Mouse (Mus musculus): Measurements from ENCODE around the gene Tnfsf4.

The Tnfsf4 gene

DNA sequence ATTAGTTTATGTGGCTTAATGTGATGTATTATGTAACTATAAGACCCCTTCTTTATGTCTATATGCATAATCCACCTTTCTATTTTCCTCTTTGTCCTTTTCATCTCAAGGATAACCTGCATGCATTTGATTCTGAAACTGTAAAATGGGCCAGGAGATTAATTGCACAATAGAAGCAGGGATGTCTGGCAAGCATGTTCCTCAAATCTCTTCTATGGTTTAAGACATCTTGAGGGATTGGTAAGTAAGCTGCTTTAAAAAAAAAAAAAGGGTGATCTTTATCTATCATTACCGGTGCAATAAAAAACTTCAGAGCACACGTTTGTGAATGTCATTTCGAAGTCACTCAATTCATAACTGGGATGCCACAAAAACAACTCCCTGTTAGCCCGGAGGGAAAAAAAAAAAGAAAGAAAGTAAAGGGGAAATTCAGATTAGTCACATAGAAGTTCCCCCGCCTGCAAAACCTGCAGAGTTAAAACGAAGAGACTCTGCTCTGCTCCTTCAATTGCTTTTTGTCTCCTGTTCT is at the start of gene Tnfsf4:
TSS of gene Tnfsf4 (plus strand) at position 479 of the 529 bp plus-strand sequence.
- no peak for DNase-seq (ENCODE audit: low spot score in 2 of 2)

- DNase-seq (ENCODE audit: low spot score in 2 of 2), result no peak
Observed at GRCm38 (mm10) chr1:161350981-161351380, 44.2 kb upstream of the Tnfsf4 start.

DNA sequence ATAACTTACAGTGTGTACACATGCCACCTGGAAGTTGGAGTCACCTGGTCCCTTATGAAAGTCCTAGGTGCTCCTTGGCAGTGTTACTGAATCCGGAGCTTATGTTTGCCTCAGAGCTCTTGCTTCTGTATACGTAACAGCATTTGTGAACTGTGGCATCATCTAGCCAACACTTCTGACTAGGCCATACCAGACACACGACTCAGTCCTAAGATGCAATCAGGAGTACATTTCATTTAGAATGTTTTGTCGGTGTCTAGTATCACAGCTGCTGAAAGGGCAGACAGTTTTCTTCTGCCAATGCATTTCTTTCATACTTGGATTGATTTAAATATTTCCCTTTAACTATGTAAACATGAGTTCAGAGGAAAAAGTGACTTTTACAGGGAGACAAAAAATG is 30.2 kb upstream of the Tnfsf4 start:
- no peak for DNase-seq (ENCODE audit: low spot score in 2 of 2)

GRCm38 (mm10) chr1:161371919-161372318 is 23.3 kb upstream of the Tnfsf4 start:
- DNase-seq (ENCODE audit: low spot score in 2 of 2), result no peak

DNA sequence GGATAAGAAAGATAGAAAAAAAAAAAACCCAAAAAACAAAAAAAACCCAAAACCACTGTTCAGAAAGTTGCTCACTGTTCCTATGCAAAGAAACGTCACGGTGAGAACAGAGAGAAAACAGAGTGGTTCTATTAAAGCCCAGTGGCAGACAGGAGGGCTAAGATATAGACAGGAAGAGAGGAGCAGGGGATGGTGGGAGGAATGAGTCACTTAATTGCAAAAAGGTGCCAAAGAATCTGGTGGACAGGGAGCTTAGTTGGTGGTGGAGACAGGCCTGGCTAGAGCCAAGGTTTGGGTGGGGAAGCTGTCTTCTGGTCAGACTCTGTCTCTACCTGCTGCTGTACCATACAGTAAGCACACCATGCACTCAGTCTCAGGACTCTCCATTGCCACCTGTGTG is 19.3 kb upstream of the Tnfsf4 start:
- DNase-seq (ENCODE audit: low spot score in 2 of 2), result no peak

- no peak for DNase-seq (ENCODE audit: low spot score in 2 of 2)
Observed at GRCm38 (mm10) chr1:161378571-161378970, 16.6 kb upstream of the Tnfsf4 start.

GRCm38 (mm10) chr1:161379685-161380424 is 15.4 kb upstream of the Tnfsf4 start:
- no peak for DNase-seq (ENCODE audit: low spot score in 2 of 2)

DNA sequence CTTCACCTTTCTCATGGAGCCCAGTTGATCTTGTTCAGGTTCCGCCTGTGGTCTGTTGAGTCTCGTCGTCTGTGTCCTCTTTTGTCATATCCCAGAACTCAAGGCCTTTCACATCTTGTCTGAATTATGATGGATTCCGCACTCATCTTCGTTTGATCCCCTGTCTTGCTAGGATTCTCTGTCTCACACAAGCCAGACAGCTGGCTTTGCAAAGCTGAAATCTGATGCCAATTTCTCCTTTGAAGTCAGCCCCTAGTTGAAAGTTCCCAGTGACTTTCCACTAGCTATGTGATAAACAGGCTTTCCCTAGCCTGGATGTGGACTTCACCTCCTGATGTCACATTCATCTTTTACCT is 14.8 kb upstream of the Tnfsf4 start:
- no peak for DNase-seq (ENCODE audit: low spot score in 2 of 2)

DNA sequence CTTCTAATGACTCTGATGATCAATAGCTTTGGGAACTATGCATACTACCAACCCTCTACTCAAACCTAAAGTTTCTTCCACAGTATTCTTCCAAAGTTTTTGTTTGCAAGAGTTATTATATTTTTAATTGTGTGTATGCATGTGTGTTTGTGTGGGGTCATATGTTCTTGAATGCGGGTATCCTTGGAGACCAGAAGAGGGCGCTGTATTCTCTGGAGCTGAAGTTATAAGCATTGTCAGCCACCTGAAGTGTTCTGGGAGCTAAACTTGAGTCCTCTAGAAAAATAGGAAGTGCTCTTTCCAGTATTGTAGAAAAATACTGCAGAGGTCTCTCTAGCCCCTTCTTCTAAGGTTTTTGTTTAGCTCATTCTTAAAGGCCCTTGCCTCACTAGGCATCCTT is 5.1 kb upstream of the Tnfsf4 start:
- no peak for DNase-seq (ENCODE audit: low spot score in 2 of 2)

GRCm38 (mm10) chr1:161392906-161393305 is 2.3 kb upstream of the Tnfsf4 start:
- no peak for DNase-seq (ENCODE audit: low spot score in 2 of 2)

DNA sequence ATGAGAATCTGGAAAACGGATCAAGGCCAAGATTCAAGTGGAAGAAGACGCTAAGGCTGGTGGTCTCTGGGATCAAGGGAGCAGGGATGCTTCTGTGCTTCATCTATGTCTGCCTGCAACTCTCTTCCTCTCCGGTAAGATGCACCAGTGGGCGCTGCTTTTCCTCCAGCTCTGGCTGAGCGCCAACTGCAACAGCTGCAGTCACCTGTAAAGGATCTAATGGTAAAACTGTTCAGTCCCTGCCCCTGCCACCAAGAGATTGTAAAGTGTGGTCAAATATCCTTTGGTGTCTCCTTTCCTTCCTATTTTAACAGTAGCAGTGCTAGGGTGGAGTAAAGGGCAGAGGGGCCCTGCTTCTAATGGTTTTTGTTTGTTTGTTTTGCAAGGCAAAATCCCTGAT is 401 bp downstream of the Tnfsf4 start:
- no peak for DNase-seq (ENCODE audit: low spot score in 2 of 2)

GRCm38 (mm10) chr1:161396351-161396750 is 1.1 kb downstream of the Tnfsf4 start:
- DNase-seq (ENCODE audit: low spot score in 2 of 2), result no peak

- peak; percentile 79 for DNase-seq (ENCODE audit: low spot score in 2 of 2)
Observed at GRCm38 (mm10) chr1:161400126-161400525, 4.9 kb downstream of the Tnfsf4 start.

- no peak for DNase-seq (ENCODE audit: low spot score in 2 of 2)
Observed at GRCm38 (mm10) chr1:161403061-161403460, 7.9 kb downstream of the Tnfsf4 start.

GRCm38 (mm10) chr1:161406480-161406879 is 11.3 kb downstream of the Tnfsf4 start:
- DNase-seq (ENCODE audit: low spot score in 2 of 2), result no peak

GRCm38 (mm10) chr1:161419926-161420325 is 24.7 kb downstream of the Tnfsf4 start:
- DNase-seq (ENCODE audit: low spot score in 2 of 2), result no peak

DNA sequence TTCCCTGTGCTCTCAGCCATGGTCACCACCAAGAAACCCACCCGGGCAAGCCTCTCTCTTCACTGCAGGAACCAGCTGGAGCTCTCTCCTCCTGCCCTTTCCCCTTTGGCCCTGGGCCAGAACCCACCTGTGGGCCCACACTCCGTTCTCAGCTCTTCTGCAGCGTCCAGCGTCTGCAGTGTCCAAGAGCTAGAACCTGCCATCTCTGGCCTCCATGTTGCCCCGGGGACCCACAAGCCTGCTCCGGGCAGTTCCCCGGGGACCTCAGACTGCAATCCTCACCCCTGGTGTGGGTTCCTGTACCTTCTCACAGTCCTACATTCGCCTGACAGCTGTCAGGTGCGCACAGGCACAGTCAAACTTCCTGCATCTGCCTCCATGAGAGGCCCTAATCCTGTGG is 25.4 kb downstream of the Tnfsf4 start:
- DNase-seq (ENCODE audit: low spot score in 2 of 2), result no peak

- no peak for DNase-seq (ENCODE audit: low spot score in 2 of 2)
Observed at GRCm38 (mm10) chr1:161426277-161427056, 31.3 kb downstream of the Tnfsf4 start.

DNA sequence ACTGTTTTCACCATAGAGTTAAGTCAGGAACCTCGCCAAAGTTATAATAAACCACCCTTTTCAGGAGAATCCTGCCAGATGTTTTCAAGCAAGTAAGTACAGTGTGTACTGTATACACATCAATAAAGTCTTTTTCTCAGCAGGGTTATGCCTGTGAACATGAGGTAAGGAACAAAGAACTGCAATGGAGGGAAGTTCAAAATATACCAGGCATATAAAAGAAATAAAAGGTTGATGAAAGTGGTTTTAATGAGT is 31.8 kb downstream of the Tnfsf4 start:
- DNase-seq (ENCODE audit: low spot score in 2 of 2), result no peak

- DNase-seq (ENCODE audit: low spot score in 2 of 2), result no peak
Observed at GRCm38 (mm10) chr1:161435781-161436180, 40.6 kb downstream of the Tnfsf4 start.

DNA sequence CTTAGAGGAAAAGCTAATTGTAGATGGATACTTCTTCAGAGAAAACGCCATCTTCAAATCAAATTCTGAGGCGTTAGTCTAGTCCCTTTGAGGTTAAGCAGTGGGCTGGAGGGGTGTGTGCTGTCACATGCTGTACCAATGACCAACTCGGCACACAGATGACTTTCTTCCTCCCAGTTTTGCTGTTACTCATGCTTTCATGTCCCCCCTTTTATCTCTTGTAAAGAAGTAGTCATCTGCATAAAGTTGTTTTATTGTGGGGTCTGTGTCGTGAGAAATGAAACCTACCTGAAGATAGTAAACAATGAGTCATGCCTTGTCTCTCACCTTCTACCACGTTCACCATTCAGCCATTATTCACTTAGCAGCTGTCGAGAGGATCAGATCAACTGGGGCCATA is 41.3 kb downstream of the Tnfsf4 start:
- no peak for DNase-seq (ENCODE audit: low spot score in 2 of 2)

- DNase-seq (ENCODE audit: low spot score in 2 of 2), result no peak
Observed at GRCm38 (mm10) chr1:161444858-161445257, 49.6 kb downstream of the Tnfsf4 start.

- no peak for DNase-seq (ENCODE audit: low spot score in 2 of 2)
Observed at GRCm38 (mm10) chr1:161451683-161452245, 56.6 kb downstream of the Tnfsf4 start.
